Mouse (Mus musculus): ENCODE measurements around the gene Vgll1. TPM values are rescaled to one million over a fixed set of nuclear protein-coding genes. Genes with fewer than 3 reads are reported as not detected.

Vgll1 gene
- polyA plus RNA-seq, 1 experiment from 2014 or later, result 0.14 TPM

GRCm38 (mm10) chrX:57120768-57121167 is 32.9 kb downstream of the Vgll1 start:
- Histone ChIP-seq H3K4me1 (ENCODE audit: insufficient read depth, low read length) (no peaks in the 10 kb centered on the region), H3K36me3 (ENCODE audit: insufficient read depth, low read length) (no peaks in the 10 kb centered on the region), H3K4me3 (ENCODE audit: low read length) (no peak overlapping the region), H3K4me2 (replicated peaks; ENCODE audit: low read depth, low read length) (no peak overlapping the region), H3K27ac (ENCODE audit: low read length) (no peak overlapping the region), H3K9ac (replicated peaks; ENCODE audit: low read length) (no peak overlapping the region), H3K9me3 (ENCODE audit: low read length) (no peaks in the 10 kb centered on the region), H3K27me3 (ENCODE audit: insufficient read depth, low read length) (no peaks in the 10 kb centered on the region)
- no peak for ATAC-seq (ENCODE audit: low FRiP score, low TSS enrichment)
- 74% methylated on average over 1 of the region's 1 CpGs for WGBS

- Histone ChIP-seq H3K27me3 (ENCODE audit: insufficient read depth, low read length) (no peaks in the 10 kb centered on the region), H3K4me3 (ENCODE audit: low read length) (no peak overlapping the region), H3K27ac (ENCODE audit: low read length) (no peak overlapping the region), H3K4me2 (replicated peaks; ENCODE audit: low read depth, low read length) (no peak overlapping the region), H3K9me3 (ENCODE audit: low read length) (no peaks in the 10 kb centered on the region), H3K4me1 (ENCODE audit: insufficient read depth, low read length) (no peaks in the 10 kb centered on the region), H3K9ac (replicated peaks; ENCODE audit: low read length) (no peak overlapping the region), H3K36me3 (ENCODE audit: insufficient read depth, low read length) (no peaks in the 10 kb centered on the region)
- ATAC-seq (ENCODE audit: low FRiP score, low TSS enrichment), result no peak
- WGBS, result 32% methylated on average over 1 of the region's 1 CpGs
These were observed 42.7 kb downstream of the Vgll1 start for GRCm38 (mm10) chrX:57130633-57131032.

- Histone ChIP-seq H3K36me3 (ENCODE audit: insufficient read depth, low read length) (no peaks in the 10 kb centered on the region), H3K4me2 (replicated peaks; ENCODE audit: low read depth, low read length) (no peak overlapping the region), H3K4me1 (ENCODE audit: insufficient read depth, low read length) (no peaks in the 10 kb centered on the region), H3K9ac (replicated peaks; ENCODE audit: low read length) (no peak overlapping the region), H3K9me3 (ENCODE audit: low read length) (no peaks in the 10 kb centered on the region), H3K4me3 (ENCODE audit: low read length) (no peak overlapping the region), H3K27me3 (ENCODE audit: insufficient read depth, low read length) (no peaks in the 10 kb centered on the region), H3K27ac (ENCODE audit: low read length) (no peak overlapping the region)
- no peak for ATAC-seq (ENCODE audit: low FRiP score, low TSS enrichment)
These were observed 49.7 kb downstream of the Vgll1 start for GRCm38 (mm10) chrX:57137627-57138026.

GRCm38 (mm10) chrX:57153520-57153919 is 65.6 kb downstream of the Vgll1 start:
- H3K4me2 ChIP-seq (replicated peaks; ENCODE audit: low read depth, low read length), result no peak overlapping the region
- H3K9me3 ChIP-seq (ENCODE audit: low read length), result no peaks in the 10 kb centered on the region
- no peak overlapping the region for H3K4me3 ChIP-seq (ENCODE audit: low read length)
- no peak for ATAC-seq (ENCODE audit: low FRiP score, low TSS enrichment)
- H3K27ac ChIP-seq (ENCODE audit: low read length), result no peak overlapping the region
- no peaks in the 10 kb centered on the region for H3K36me3 ChIP-seq (ENCODE audit: insufficient read depth, low read length)
- H3K4me1 ChIP-seq (ENCODE audit: insufficient read depth, low read length), result no peaks in the 10 kb centered on the region
- WGBS, result 79% methylated on average over 1 of the region's 1 CpGs
- H3K27me3 ChIP-seq (ENCODE audit: insufficient read depth, low read length), result no peaks in the 10 kb centered on the region
- no peak overlapping the region for H3K9ac ChIP-seq (replicated peaks; ENCODE audit: low read length)

Other genes with a start within 250 kb of the Vgll1 start
- gene Adgrg4, start 217.9 kb upstream of the Vgll1 start, polyA plus RNA-seq (2015; fragmentation: Nextera tagmentation; extraction: Ambion mirVana), result 0.11 TPM in 1 of 2 replicates, not detected in the other
- gene Brs3, start 45.0 kb upstream of the Vgll1 start, polyA plus RNA-seq (2015; fragmentation: Nextera tagmentation; extraction: Ambion mirVana), result not detected in 2 replicates
- 63.9 and 65.8 TPM in 2 replicates for gene Htatsf1, start 34.5 kb upstream of the Vgll1 start, polyA plus RNA-seq (2015; fragmentation: Nextera tagmentation; extraction: Ambion mirVana)
- not detected in 2 replicates for gene Cd40lg, start 124.0 kb downstream of the Vgll1 start, polyA plus RNA-seq (2015; fragmentation: Nextera tagmentation; extraction: Ambion mirVana)